Mouse (Mus musculus): ENCODE data around the gene Prok1. TPM values are rescaled to one million over a fixed set of nuclear protein-coding genes. Genes with fewer than 3 reads are reported as not detected.

The Prok1 gene
- 0.06 and 0.07 TPM in 2 replicates for polyA plus RNA-seq (2015; fragmentation: Nextera tagmentation; extraction: Ambion mirVana)

GRCm38 (mm10) chr3:107239607-107240006 lies at the start of gene Prok1:
Prok1 (minus strand) TSS chr3:107239707.
- H3K36me3 ChIP-seq (replicated peaks), result no peaks in the 10 kb centered on the region
- 73% methylated on average over 9 of the region's 9 CpGs for WGBS (ENCODE audit: insufficient replicate concordance)
- H3K27ac ChIP-seq (replicated peaks), result no peak within 1 kb of the TSS
- H3K27me3 ChIP-seq, result 0 out of 2 replicates have a peak, but pooled peaks cover 13% of the 10 kb centered on the region
- no peak within 1 kb of the TSS for H3K9ac ChIP-seq
- no peak within 1 kb of the TSS for H3K4me3 ChIP-seq (replicated peaks)
- H3K9me3 ChIP-seq (replicated peaks), result no peaks in the 10 kb centered on the region
- H3K4me1 ChIP-seq (replicated peaks), result no peaks in the 10 kb centered on the region
- H3K4me2 ChIP-seq, result no peak within 1 kb of the TSS
- no peak for ATAC-seq (ENCODE audit: insufficient read depth)

GRCm38 (mm10) chr3:107287346-107287745 lies 47.8 kb upstream of the Prok1 start:
- Histone ChIP-seq H3K27ac (replicated peaks) (no peak overlapping the region), H3K9ac (no peak overlapping the region), H3K4me2 (no peak overlapping the region), H3K36me3 (replicated peaks) (peaks cover 18% of the 10 kb centered on the region), H3K4me3 (replicated peaks) (no peak overlapping the region), H3K4me1 (replicated peaks) (0 out of 2 replicates have a peak, but pooled peaks cover 4% of the 10 kb centered on the region), H3K9me3 (replicated peaks) (no peaks in the 10 kb centered on the region), H3K27me3 (no peaks in the 10 kb centered on the region)
- no peak for ATAC-seq (ENCODE audit: insufficient read depth)

GRCm38 (mm10) chr3:107286123-107286522 lies 46.6 kb upstream of the Prok1 start:
- 65% methylated on average over 2 of the region's 2 CpGs for WGBS (ENCODE audit: insufficient replicate concordance)
- no peaks in the 10 kb centered on the region for H3K27me3 ChIP-seq

GRCm38 (mm10) chr3:107278479-107279269 lies 39.2 kb upstream of the Prok1 start, which contains the start of gene Lamtor5:
Lamtor5 (plus strand) TSS chr3:107278858.
- Histone ChIP-seq H3K27me3 (no peaks in the 10 kb centered on the region), H3K9ac (peak within 1 kb of the TSS; percentile 69), H3K4me2 (peak within 1 kb of the TSS; percentile 66), H3K27ac (replicated peaks) (peak within 1 kb of the TSS; percentile 54), H3K4me3 (replicated peaks) (peak within 1 kb of the TSS; percentile 74), H3K9me3 (replicated peaks) (no peaks in the 10 kb centered on the region), H3K36me3 (replicated peaks) (peaks cover 21% of the 10 kb centered on the region), H3K4me1 (replicated peaks) (peaks cover 19% of the 10 kb centered on the region)
- ATAC-seq (ENCODE audit: insufficient read depth), result peak; percentile 86
- 2% methylated on average over 43 of the region's 43 CpGs for WGBS (ENCODE audit: insufficient replicate concordance)

More at GRCm38 (mm10) chr3:107286123-107286522, 46.6 kb upstream of the Prok1 start:
- H3K9ac ChIP-seq, result no peak overlapping the region
- H3K27ac ChIP-seq (replicated peaks), result no peak overlapping the region
- no peak overlapping the region for H3K4me2 ChIP-seq
- H3K36me3 ChIP-seq (replicated peaks), result peaks cover 26% of the 10 kb centered on the region
- no peak for ATAC-seq (ENCODE audit: insufficient read depth)
- no peak overlapping the region for H3K4me3 ChIP-seq (replicated peaks)
- H3K4me1 ChIP-seq (replicated peaks), result 0 out of 2 replicates have a peak, but pooled peaks cover 4% of the 10 kb centered on the region
- H3K9me3 ChIP-seq (replicated peaks), result no peaks in the 10 kb centered on the region

GRCm38 (mm10) chr3:107276626-107277025 lies 37.1 kb upstream of the Prok1 start:
- Histone ChIP-seq H3K9ac (no peak overlapping the region), H3K27ac (replicated peaks) (no peak overlapping the region), H3K36me3 (replicated peaks) (peaks cover 2% of the 10 kb centered on the region; the same call in 1 of the 2 replicates), H3K4me3 (replicated peaks) (no peak overlapping the region), H3K4me1 (replicated peaks) (peaks cover 19% of the 10 kb centered on the region), H3K9me3 (replicated peaks) (no peaks in the 10 kb centered on the region), H3K4me2 (no peak overlapping the region), H3K27me3 (no peaks in the 10 kb centered on the region)
- ATAC-seq (ENCODE audit: insufficient read depth), result no peak
- WGBS (ENCODE audit: insufficient replicate concordance), result 72% methylated on average over 3 of the region's 3 CpGs

GRCm38 (mm10) chr3:107275996-107276395 lies 36.5 kb upstream of the Prok1 start:
- no peak for ATAC-seq (ENCODE audit: insufficient read depth)
- Histone ChIP-seq H3K27me3 (no peaks in the 10 kb centered on the region), H3K9me3 (replicated peaks) (no peaks in the 10 kb centered on the region), H3K4me3 (replicated peaks) (no peak overlapping the region), H3K27ac (replicated peaks) (no peak overlapping the region), H3K9ac (no peak overlapping the region), H3K4me1 (replicated peaks) (peaks cover 19% of the 10 kb centered on the region), H3K36me3 (replicated peaks) (no peaks in the 10 kb centered on the region), H3K4me2 (no peak overlapping the region)
- 56% methylated on average over 4 of the region's 4 CpGs for WGBS (ENCODE audit: insufficient replicate concordance)

GRCm38 (mm10) chr3:107275351-107275750 lies 35.8 kb upstream of the Prok1 start:
- peaks cover 16% of the 10 kb centered on the region for H3K4me1 ChIP-seq (replicated peaks)
- no peak overlapping the region for H3K4me3 ChIP-seq (replicated peaks)
- H3K9ac ChIP-seq, result no peak overlapping the region
- H3K36me3 ChIP-seq (replicated peaks), result no peaks in the 10 kb centered on the region
- no peak overlapping the region for H3K4me2 ChIP-seq
- WGBS (ENCODE audit: insufficient replicate concordance), result 51% methylated on average over 5 of the region's 5 CpGs
- no peak overlapping the region for H3K27ac ChIP-seq (replicated peaks)
- no peaks in the 10 kb centered on the region for H3K27me3 ChIP-seq
- ATAC-seq (ENCODE audit: insufficient read depth), result no peak
- H3K9me3 ChIP-seq (replicated peaks), result no peaks in the 10 kb centered on the region

GRCm38 (mm10) chr3:107273820-107274219 lies 34.3 kb upstream of the Prok1 start:
- peaks cover 7% of the 10 kb centered on the region for H3K4me1 ChIP-seq (replicated peaks)
- no peak overlapping the region for H3K4me3 ChIP-seq (replicated peaks)
- ATAC-seq (ENCODE audit: insufficient read depth), result 0 out of 2 replicates have a peak, but pooled peaks have one; percentile 32
- no peak overlapping the region for H3K4me2 ChIP-seq
- no peaks in the 10 kb centered on the region for H3K27me3 ChIP-seq
- no peak overlapping the region for H3K27ac ChIP-seq (replicated peaks)
- H3K36me3 ChIP-seq (replicated peaks), result no peaks in the 10 kb centered on the region
- no peak overlapping the region for H3K9ac ChIP-seq
- H3K9me3 ChIP-seq (replicated peaks), result no peaks in the 10 kb centered on the region
- 9% methylated on average over 3 of the region's 3 CpGs for WGBS (ENCODE audit: insufficient replicate concordance)

- ATAC-seq (ENCODE audit: insufficient read depth), result no peak
- Histone ChIP-seq H3K9ac (no peak overlapping the region), H3K4me1 (replicated peaks) (no peaks in the 10 kb centered on the region), H3K9me3 (replicated peaks) (no peaks in the 10 kb centered on the region), H3K4me3 (replicated peaks) (no peak overlapping the region), H3K4me2 (no peak overlapping the region), H3K27ac (replicated peaks) (no peak overlapping the region), H3K36me3 (replicated peaks) (no peaks in the 10 kb centered on the region), H3K27me3 (no peaks in the 10 kb centered on the region)
- WGBS (ENCODE audit: insufficient replicate concordance), result 39% methylated on average over 3 of the region's 3 CpGs
Observed at GRCm38 (mm10) chr3:107272433-107272832, 32.9 kb upstream of the Prok1 start.

GRCm38 (mm10) chr3:107266814-107267345 lies 27.4 kb upstream of the Prok1 start:
- Histone ChIP-seq H3K27ac (replicated peaks) (no peak overlapping the region), H3K4me1 (replicated peaks) (no peaks in the 10 kb centered on the region), H3K4me3 (replicated peaks) (no peak overlapping the region), H3K27me3 (no peaks in the 10 kb centered on the region), H3K36me3 (replicated peaks) (no peaks in the 10 kb centered on the region), H3K9me3 (replicated peaks) (no peaks in the 10 kb centered on the region), H3K9ac (no peak overlapping the region), H3K4me2 (no peak overlapping the region)
- ATAC-seq (ENCODE audit: insufficient read depth), result no peak
- WGBS (ENCODE audit: insufficient replicate concordance), result 64% methylated on average over 2 of the region's 2 CpGs

- Histone ChIP-seq H3K4me1 (replicated peaks) (no peaks in the 10 kb centered on the region), H3K4me2 (no peak overlapping the region), H3K9me3 (replicated peaks) (no peaks in the 10 kb centered on the region), H3K27me3 (no peaks in the 10 kb centered on the region), H3K36me3 (replicated peaks) (no peaks in the 10 kb centered on the region), H3K27ac (replicated peaks) (no peak overlapping the region), H3K4me3 (replicated peaks) (no peak overlapping the region), H3K9ac (no peak overlapping the region)
- ATAC-seq (ENCODE audit: insufficient read depth), result no peak
- 54% methylated on average over 7 of the region's 7 CpGs for WGBS (ENCODE audit: insufficient replicate concordance)
Observed at GRCm38 (mm10) chr3:107261851-107262165, 22.3 kb upstream of the Prok1 start.
